Mouse (Mus musculus) embryonic facial prominence, embryonic 11.5 days (tissue): ENCODE measurements at regions not wholly inside any gene's neighbourhood (a gene's known extent, or its start where the extent isn't known, plus 50 kb on each side); places are given as distances from the start of the nearest gene placed in this dataset.
A peak's percentile ranks its signal among the peaks of the same experiment; 100 is the strongest.

Experiments used
- ATAC-seq: fragments of 200-750 bp; cut with Nextera tagmentation; replicated peaks from 2 replicates; pipeline ENCODE4 v1.8.0; 2017; ENCODE audit warnings: low read depth; ENCODE audit not compliant: insufficient number of reproducible peaks, low FRiP score, low TSS enrichment
- DNase-seq: peaks from one replicate; pipeline ENCODE4 v3.0.0-alpha.2; 2015; ENCODE audit warnings: low spot score
- H3K27ac ChIP-seq: fragments of 300-500 bp; sonication (generic); replicated peaks from 2 replicates; pipeline ENCODE4 v1.5.1; 2014; ENCODE audit warnings: mild to moderate bottlenecking, low read depth, low read length, control low read depth
- H3K27me3 ChIP-seq: fragments of 300-500 bp; sonication (generic); 2 replicates; pipeline ENCODE4 v1.6.1; 2014; ENCODE audit warnings: mild to moderate bottlenecking, low read length, moderate library complexity, mixed read lengths; ENCODE audit not compliant: control insufficient read depth, insufficient read depth
- H3K36me3 ChIP-seq: fragments of 300-500 bp; sonication (generic); replicated peaks from 2 replicates; pipeline ENCODE4 v1.6.1; 2014; ENCODE audit warnings: low read depth, mild to moderate bottlenecking, low read length, moderate library complexity, mixed read lengths; ENCODE audit not compliant: control insufficient read depth, insufficient read depth
- H3K4me1 ChIP-seq: fragments of 300-500 bp; sonication (generic); 2 replicates; pipeline ENCODE4 v1.6.1; 2014; ENCODE audit warnings: low read length, mixed read lengths; ENCODE audit not compliant: control insufficient read depth, insufficient read depth
- H3K4me2 ChIP-seq: fragments of 300-500 bp; sonication (generic); 2 replicates; pipeline ENCODE4 v1.6.1; 2014; ENCODE audit warnings: low read depth, mild to moderate bottlenecking, control low read depth, low read length, moderate library complexity
- H3K4me3 ChIP-seq: fragments of 300-500 bp; sonication (generic); 2 replicates; pipeline ENCODE4 v1.5.1; 2014; ENCODE audit warnings: low read depth, low read length, control low read depth
- H3K9ac ChIP-seq: fragments of 300-500 bp; sonication (generic); replicated peaks from 2 replicates; pipeline ENCODE4 v1.6.1; 2014; ENCODE audit warnings: mild to moderate bottlenecking, control low read depth, low read length
- H3K9me3 ChIP-seq: fragments of 300-500 bp; sonication (generic); replicated peaks from 2 replicates; pipeline ENCODE4 v1.6.1; 2016; ENCODE audit warnings: mild to moderate bottlenecking, low read length, inconsistent platforms, mixed read lengths; ENCODE audit not compliant: control insufficient read depth
- WGBS: fragments of 180-500 bp; shearing (Covaris S2); extraction: QIAGEN DNeasy Blood & Tissue Kit; methylation state at CpG from one replicate; pipeline ENCODE4 v1.1.7; 2014; 5-methylcytosine and 5-hydroxymethylcytosine counted together

DNA sequence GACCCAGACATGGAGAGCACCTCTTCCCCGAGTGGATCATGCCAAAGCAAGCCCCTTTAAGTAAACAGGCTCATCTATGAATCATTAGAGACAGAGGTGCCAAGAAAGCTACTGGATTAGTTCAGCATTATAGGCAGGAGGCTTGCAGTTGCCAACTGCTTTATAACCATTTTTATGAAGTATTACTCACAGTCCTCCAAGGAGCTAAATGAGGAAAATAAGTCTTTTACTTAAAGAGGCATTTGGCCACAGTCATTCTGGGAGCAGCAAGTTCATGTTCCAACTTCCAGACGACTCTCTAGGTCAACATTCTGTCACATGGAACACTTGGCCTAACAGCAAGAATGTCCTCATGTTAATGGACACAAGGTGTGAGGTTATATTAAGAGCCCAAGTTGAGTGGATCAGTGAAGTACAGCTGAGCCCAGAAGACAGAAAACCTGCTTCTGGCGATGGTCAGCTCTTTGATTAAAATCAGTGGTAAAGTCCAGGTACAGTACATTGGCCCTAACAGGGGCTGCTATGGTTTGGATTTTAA lies 160.0 kb upstream of the Jarid2 start:
- H3K36me3 ChIP-seq = no peaks in the 10 kb centered on the region
- no peak overlapping the region for H3K4me3 ChIP-seq
- no peak overlapping the region for H3K4me2 ChIP-seq
- H3K9ac ChIP-seq = no peak overlapping the region
- no peak for DNase-seq
- no peak overlapping the region for H3K27ac ChIP-seq
- ATAC-seq = no peak
- no peaks in the 10 kb centered on the region for H3K4me1 ChIP-seq
- H3K27me3 ChIP-seq = no peaks in the 10 kb centered on the region
- WGBS = 79% methylated on average over 3 of the region's 3 CpGs
- H3K9me3 ChIP-seq = no peaks in the 10 kb centered on the region

DNA sequence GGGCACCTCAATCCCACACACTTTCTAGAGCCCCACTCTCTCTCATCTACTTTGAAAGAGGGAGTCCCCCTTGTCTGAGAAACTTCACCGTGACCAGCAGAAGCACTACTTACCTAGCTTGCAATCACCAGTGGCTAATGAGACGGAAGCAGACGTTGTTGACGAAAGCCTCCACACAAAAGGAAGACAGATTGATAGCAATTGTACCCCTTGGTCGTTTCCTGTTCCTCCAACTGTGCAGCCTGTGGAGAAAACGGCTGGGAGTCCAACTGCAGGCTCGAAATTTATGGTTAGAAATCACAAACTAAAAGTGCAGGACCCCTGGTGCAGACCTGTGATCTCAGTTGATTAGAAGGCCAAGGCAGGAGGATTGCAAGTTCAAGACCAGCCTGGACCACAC lies 155.8 kb upstream of the Jarid2 start:
- H3K4me2 ChIP-seq = no peak overlapping the region
- H3K27me3 ChIP-seq = no peaks in the 10 kb centered on the region
- WGBS = 20% methylated on average over 7 of the region's 7 CpGs

DNA sequence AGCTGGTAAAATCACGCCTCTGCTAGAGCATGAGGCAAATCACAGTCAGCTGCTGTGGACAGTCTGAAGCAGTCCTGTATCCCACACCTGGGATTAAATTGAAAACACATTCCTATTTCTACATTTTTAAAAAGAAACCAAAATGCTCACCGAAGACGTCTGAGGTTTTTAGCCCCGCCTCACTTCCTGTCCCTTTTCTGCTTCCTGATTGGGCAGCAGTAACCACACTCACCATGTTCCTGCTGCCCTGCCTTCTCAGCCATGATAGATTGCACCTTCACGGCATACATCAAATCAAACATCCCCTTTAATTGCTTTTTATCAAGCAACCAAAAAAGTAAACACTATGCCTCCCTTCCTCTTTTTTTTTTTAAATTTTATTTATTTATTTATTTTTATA lies 150.1 kb upstream of the Jarid2 start:
- H3K4me3 ChIP-seq = no peak overlapping the region
- H3K27me3 ChIP-seq = no peaks in the 10 kb centered on the region
- DNase-seq (no peak), ATAC-seq (no peak)
- H3K36me3 ChIP-seq = no peaks in the 10 kb centered on the region
- WGBS = 78% methylated on average over 5 of the region's 5 CpGs
- H3K9me3 ChIP-seq = no peaks in the 10 kb centered on the region
- no peaks in the 10 kb centered on the region; the same call in 1 of the 2 replicates for H3K4me1 ChIP-seq
- H3K27ac ChIP-seq = no peak overlapping the region
- H3K4me2 ChIP-seq = no peak overlapping the region
- H3K9ac ChIP-seq = no peak overlapping the region

More for the DNA sequence above, 155.8 kb upstream of the Jarid2 start:
- Histone ChIP-seq H3K9ac (no peak overlapping the region), H3K9me3 (no peaks in the 10 kb centered on the region), H3K4me1 (no peaks in the 10 kb centered on the region), H3K27ac (no peak overlapping the region), H3K36me3 (no peaks in the 10 kb centered on the region), H3K4me3 (no peak overlapping the region)
- no peak for DNase-seq
- ATAC-seq = no peak

DNA sequence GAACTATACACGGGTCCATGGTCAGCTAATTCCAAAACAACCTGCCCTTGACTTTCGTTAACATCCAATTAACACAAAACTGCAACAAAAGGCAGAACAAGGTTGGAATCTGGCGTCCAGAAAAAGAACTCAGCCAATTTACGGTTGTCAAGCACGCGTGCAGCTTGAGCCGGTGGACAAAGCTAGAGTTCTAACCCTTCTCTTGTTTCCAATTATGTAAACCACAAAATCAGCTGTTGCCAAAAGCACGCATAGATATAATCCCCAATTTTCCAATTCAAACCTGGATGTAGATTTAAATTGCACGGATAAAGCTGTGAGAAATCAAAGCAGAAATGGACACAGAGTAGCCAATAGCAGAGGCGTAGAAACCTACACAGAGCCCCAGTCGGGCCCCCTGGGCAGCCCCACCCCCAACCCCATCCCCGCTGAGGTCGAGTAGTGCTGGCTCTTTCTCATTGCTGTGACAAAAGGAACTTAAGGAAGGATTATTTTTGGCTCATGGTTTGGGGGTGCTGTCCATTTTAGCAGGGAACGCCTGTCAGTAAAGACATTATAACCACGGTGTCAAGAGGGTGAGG lies 149.0 kb upstream of the Jarid2 start:
- no peak overlapping the region for H3K27ac ChIP-seq
- peak; percentile 42 for DNase-seq
- no peak overlapping the region for H3K4me2 ChIP-seq
- H3K9ac ChIP-seq = no peak overlapping the region
- no peaks in the 10 kb centered on the region; the same call in 1 of the 2 replicates for H3K4me1 ChIP-seq
- no peak overlapping the region for H3K4me3 ChIP-seq
- WGBS = 47% methylated on average over 15 of the region's 15 CpGs
- no peaks in the 10 kb centered on the region for H3K27me3 ChIP-seq
- ATAC-seq = no peak; the same call in 1 of the 2 replicates
- no peaks in the 10 kb centered on the region for H3K9me3 ChIP-seq
- no peaks in the 10 kb centered on the region for H3K36me3 ChIP-seq

DNA sequence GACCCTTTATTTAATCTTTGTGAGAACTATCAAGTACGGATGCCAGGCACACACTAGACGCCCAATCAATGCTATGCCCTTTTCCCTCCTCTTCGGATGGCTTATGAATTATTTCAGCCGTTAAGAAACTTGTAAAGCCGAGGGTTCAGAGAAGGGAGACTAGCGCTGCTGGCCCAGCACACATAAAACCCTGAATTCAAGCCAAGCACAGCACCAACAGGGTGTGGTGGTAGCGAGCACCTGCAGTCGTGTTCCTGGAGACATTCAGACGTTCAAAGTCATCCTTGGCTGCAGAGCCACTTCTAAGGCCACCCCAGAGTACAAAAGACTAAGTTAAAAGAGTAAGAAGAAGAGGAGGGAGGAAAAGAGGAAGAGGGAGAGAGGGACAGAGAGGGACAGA lies 148.5 kb upstream of the Jarid2 start:
- 55% methylated on average over 9 of the region's 9 CpGs for WGBS
- DNase-seq = no peak
- H3K27ac ChIP-seq = no peak overlapping the region
- no peaks in the 10 kb centered on the region; the same call in 1 of the 2 replicates for H3K4me1 ChIP-seq
- H3K36me3 ChIP-seq = no peaks in the 10 kb centered on the region
- no peak overlapping the region for H3K4me3 ChIP-seq
- no peak overlapping the region for H3K9ac ChIP-seq
- no peaks in the 10 kb centered on the region for H3K27me3 ChIP-seq
- ATAC-seq = no peak
- no peaks in the 10 kb centered on the region for H3K9me3 ChIP-seq
- no peak overlapping the region for H3K4me2 ChIP-seq

DNA sequence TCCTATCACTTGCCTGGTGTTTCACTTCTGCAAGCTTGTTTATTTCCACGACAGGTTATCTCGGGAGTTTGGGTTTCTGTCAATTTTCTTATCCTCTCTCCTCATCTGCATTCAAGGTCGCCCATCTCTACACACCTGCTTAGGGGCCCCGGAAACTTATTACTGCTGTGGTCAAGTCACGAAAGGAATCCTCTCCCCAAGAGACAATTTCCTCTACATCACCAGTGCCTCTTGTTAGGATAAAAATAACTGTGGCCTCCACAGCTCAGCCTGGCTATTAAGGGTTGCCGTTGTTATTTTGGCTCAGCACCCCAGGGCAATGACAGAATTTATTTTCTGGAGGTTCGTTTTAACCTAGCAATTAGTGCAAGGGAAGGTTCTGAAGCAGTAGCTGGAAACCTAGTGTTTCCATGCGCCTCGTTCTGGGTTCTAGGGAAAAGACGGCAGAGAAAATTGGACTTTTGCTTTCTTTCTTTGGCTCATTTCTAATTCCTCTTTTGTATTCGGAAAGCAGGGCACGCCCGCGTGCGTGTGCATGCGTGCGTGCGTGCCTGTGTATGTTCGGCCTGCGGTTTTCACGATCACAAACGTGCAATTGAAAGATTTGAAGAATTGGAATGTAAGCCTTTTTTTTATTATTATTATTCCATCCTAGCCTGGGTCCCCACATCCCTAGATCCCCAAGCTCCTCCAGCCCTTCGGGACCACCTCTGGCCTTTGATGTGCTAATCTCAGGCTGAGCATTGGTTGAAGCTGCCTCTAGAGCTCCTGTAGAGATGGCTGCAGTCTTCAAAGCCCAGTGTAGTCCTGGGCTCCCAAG lies 147.1 kb upstream of the Jarid2 start:
- H3K4me1 ChIP-seq = no peaks in the 10 kb centered on the region; the same call in 1 of the 2 replicates
- no peak overlapping the region for H3K27ac ChIP-seq
- ATAC-seq = no peak
- H3K4me2 ChIP-seq = peak overlapping the region; percentile 27; the same call in 1 of the 2 replicates
- 14% methylated on average over 23 of the region's 23 CpGs for WGBS
- no peak overlapping the region for H3K9ac ChIP-seq
- H3K36me3 ChIP-seq = no peaks in the 10 kb centered on the region
- H3K9me3 ChIP-seq = no peaks in the 10 kb centered on the region
- DNase-seq = peak; percentile 32
- peak overlapping the region; percentile 5; the same call in 1 of the 2 replicates for H3K4me3 ChIP-seq
- H3K27me3 ChIP-seq = no peaks in the 10 kb centered on the region

DNA sequence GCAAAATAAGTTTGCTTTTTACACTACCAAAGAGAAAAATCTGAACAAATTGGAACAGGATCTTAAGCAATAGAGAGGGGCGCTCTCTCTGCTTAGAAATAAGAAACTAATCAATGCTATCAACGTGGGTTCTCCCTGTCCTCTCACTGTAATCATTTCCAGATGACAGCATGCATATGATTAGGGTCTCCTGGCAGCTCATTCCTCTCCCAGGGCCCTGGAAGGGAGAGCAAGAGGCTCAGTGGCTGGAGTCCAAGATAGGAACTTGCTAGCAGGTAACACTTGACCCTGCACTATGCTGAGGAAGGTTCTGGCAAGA lies 146.5 kb upstream of the Jarid2 start:
- Histone ChIP-seq H3K27me3 (no peaks in the 10 kb centered on the region), H3K4me3 (no peak overlapping the region; the same call in 1 of the 2 replicates), H3K36me3 (no peaks in the 10 kb centered on the region), H3K9me3 (no peaks in the 10 kb centered on the region), H3K4me2 (0 out of 2 replicates have a peak overlapping the region, but pooled peaks have one; percentile 27), H3K4me1 (no peaks in the 10 kb centered on the region; the same call in 1 of the 2 replicates), H3K9ac (no peak overlapping the region), H3K27ac (no peak overlapping the region)
- WGBS = 11% methylated on average over 2 of the region's 2 CpGs
- ATAC-seq (no peak), DNase-seq (peak; percentile 83)

DNA sequence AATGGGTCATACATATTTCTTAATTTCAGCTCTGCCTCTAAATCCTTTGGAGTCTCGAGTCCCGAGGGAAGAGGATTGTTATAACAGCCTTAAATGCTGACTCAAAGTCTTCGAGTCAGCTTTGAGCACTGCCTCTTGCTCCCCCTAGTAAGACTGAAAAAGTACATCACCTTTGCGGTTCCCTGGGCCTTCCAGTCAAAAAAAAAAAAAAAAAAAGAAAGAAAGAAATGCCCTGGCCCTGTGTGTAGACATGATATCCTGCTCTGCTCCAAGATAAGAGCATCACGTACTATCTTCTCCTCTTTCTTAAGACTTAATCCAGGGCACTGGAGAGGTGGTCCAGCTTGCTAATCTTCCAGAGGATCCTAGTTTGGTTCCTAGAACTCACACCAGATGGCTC lies 145.7 kb upstream of the Jarid2 start:
- no peak overlapping the region for H3K27ac ChIP-seq
- H3K4me1 ChIP-seq = no peaks in the 10 kb centered on the region; the same call in 1 of the 2 replicates
- ATAC-seq = no peak
- no peaks in the 10 kb centered on the region for H3K36me3 ChIP-seq
- no peak overlapping the region for H3K4me2 ChIP-seq
- no peak overlapping the region for H3K9ac ChIP-seq
- H3K4me3 ChIP-seq = no peak overlapping the region
- H3K9me3 ChIP-seq = no peaks in the 10 kb centered on the region
- 63% methylated on average over 5 of the region's 5 CpGs for WGBS
- no peaks in the 10 kb centered on the region for H3K27me3 ChIP-seq
- DNase-seq = no peak
